Mouse (Mus musculus): ENCODE measurements at regions not wholly inside any gene's neighbourhood (a gene's known extent, or its start where the extent isn't known, plus 50 kb on each side); places are given as distances from the start of the nearest gene placed in this dataset.

DNA sequence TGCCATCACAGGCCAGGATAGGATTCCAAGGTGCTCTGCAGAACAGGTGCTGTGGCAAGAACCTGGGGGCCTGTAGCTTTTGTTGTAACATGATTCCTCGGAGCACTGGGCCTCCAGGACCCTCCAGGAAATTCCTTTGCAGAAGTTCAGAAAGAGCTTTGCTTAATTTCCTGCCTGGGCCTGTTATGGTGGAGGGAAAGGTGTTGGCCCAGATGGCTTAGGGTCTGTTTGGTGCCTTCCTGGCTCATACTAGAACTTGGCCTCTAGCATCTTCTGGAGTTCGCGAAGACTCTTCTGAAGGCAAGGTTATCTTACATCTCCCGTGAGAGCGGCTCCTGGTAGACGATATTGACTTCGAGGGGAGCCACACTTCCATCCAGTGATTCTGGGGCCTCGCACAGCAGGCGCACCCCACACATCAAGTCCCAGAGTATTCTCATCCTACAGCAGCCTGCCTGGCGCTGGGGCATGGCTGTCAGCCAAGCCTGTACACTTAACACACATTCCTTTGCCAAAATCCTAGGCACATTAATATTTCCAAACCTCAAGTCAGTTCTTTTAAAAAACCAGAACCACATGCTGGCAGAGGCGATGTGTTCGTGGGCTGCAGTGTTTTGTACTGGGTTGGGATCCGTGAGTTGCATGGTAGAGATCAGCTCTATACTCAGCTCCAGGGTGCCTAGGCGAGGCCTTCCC, 54.5 kb upstream of the Cxcl14 start:
- DNase-seq = peak; percentile 25

DNA sequence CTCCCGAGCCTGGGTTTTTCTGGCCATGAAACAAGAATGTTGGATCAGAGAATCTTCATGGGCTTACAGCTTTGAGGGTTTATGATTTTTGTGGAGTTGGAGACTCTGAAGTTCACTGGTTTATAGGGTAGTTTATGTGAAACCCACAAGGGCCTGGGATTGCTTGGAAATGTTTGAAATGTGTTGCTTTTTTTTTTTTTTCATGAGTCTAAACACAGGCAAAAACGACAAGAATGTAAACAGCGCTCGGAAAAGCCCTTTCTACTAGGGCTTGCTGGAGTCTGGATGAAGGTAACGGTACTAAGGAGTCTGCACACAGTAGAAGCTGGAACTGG, 55.0 kb upstream of the Cxcl14 start:
- no peak for DNase-seq

DNA sequence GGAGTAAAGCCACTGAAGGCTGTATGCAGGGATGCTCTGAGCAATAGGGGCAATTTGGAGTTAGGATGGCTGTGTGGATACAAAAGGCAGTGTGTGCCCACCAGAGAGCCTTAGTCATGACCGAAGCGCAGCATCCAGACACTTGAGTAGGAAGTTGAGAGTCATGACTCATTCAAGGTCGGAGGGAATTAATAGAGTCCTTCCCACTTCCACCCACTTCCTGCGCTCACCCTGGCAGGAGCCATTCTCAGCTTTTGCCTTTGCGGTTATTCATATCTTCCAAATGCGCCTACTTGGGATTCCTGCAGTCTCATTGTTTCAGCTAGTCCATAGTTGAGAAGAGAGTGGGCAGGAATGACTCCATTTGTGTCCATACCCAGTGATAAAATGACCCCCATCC, 56.1 kb upstream of the Cxcl14 start:
- no peak for DNase-seq

DNA sequence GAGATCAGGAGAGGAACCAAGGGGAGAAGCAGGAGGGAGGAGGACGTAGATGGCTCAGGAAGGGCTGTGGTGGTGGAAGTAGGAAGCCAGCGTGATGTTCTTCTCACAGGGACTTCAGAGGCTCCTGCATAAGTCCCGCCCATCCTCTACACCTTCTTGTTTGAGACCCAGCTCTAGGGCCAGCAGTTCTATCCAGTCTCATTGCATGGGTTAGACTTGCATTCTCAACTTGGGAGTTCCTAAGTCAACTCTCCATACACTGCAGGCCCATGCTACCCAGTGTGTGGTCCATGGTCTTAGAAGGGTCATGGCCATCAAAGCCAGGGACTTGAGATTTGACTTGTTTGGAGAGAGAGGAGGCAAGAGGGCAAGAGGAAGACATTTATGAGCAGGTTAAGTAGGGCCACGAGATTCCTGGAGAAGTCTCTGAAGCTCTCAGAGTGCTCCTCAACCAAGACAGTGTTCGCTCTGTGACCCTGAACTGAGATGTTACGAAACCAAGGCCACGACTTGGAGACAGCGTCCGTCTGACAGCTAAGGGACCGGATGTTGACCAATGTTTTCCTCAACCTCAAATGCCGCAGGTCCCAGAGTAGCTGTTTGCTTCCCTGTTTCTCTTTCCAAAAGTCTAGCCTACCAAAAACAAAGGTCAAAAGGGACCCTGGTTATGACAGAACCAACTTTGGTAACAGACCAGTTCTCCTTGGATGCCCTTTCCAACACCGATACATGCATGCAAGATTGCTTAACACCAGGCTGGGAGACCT, 56.7 kb upstream of the Cxcl14 start:
- no peak for DNase-seq

DNA sequence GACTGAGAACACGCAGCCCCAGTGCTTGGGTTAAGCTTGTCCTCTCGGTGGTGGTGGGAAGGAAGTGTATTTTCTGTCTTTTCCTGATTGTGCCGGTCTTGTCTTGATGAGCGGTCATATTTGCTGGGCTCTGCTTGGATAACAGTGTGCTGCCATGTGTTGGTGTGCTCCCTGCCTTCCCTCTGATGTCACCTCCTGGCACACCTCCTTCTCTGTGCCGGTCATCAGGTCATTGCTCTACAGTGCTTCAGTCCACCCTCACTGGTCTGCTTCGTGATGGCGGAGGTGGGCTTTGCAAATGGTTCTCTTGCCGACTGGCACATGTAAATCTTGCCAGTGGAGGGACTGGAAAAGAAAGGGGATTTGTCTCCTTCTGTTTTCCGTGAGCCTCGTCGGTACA, 57.6 kb upstream of the Cxcl14 start:
- no peak for DNase-seq

DNA sequence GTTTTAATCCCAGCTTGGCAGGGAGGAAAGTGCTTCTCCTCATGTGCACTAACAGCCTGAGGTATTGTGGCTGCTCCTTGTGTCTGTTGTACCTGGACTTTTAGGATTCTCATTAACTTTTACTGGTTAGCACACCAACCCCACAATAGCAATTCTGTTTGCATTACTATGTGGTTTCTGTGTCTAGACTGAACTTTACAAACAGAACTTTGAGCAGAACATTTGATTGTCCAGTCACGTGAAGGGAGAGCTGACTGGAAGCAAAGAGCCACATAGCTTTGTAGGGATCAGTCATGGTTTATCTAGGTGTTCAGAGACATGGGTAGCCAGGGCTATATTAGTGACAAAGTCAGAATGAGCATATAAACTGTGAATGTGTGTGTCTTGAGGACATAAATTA, 58.3 kb upstream of the Cxcl14 start:
- no peak for DNase-seq

DNA sequence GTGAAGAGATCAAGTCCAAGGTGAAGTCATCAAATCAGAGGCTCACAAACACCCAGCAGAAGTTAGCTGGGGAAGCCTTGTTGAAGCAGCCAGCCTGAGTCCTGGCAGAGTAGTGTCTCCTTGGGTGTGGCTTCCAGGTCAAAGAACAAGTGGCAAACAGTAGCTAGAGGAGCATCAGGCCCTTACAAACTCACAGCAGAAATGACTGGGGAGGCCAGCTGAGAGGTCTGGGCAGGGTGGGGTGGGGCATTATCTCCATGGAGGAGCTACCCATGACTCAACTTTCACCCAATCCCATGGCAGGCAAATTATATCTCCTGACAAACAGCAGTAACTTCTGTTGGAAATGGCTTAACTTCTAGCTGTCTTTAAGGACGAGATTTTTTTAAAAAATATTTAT, 60.6 kb upstream of the Cxcl14 start:
- DNase-seq = no peak

DNA sequence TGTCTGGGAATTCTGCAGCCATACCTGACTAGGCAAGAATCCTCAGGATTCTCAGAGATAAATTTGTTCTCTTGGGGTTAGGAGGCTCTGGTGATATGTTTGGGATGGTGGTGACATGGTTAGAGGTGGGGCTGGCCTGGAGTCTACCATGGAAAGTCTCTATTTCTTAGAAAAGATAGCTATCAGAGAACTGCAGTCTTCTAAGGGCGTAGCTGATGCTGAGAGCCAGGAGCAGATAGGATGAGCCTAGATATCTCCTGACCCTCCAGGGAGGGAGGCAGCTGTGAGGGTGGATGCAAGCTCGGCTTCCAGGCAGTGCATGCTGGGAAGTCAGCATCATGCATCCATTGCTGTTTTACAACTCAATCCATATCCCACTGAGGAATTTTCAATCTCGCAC, 61.6 kb upstream of the Cxcl14 start:
- DNase-seq = no peak

DNA sequence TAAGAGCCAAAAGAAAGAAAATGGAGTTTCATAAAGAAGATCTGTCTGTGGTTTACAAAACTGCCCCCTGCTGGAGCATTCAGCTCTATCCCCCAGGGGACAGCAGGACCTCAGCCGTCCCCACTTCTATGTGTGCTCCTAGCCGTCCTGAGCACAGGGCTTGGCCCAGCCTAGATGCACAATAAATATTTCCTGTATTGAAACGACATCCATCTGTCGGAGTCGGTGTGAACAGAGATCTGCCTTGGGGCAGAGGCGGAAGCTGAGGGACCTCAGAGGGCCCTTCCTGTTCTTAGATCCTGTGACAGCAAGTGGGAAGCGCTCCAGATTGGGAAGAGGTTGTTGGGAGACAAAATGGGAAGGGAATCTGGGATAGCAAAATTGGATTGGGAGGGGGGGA, 62.5 kb upstream of the Cxcl14 start:
- no peak for DNase-seq

DNA sequence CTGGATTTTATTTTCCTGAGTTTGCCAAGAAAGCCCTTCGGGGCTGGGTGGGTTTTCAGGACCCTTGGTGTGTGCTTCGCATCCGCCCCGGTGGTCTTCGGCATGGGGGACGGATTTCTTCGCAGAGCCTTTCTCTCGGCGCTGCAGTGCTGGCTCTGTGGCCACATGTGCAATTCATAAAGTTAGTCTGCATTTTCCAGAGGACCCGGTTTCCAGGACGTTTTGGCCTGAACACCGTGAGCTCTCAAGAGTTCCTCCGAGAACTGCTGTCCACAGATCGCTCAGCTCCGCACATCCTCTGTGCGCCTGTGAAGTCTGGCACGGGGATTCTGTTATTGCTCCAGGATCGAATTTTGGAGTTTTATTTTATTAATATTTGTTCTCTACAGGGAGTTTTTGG, 63.2 kb upstream of the Cxcl14 start:
- DNase-seq = no peak

DNA sequence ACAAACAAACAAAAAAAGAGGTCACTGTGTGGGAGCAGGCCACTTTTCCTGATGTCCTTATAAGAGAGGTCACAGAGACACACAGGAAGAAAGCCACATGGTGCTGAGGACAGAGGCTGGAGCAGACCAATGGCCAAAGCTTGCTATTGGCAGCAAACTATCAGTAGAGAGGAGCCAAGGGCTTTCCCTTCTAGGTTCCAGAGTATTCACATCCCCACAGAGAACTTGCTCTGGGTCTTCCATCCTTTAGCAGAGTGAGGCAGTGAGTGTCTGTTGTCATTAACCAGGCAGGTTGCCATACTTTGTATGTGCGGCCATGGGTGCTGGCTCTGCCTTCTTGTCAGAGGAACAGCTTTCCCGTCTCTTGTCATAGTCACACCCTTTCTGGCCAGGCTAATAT, 64.5 kb upstream of the Cxcl14 start:
- DNase-seq = no peak

DNA sequence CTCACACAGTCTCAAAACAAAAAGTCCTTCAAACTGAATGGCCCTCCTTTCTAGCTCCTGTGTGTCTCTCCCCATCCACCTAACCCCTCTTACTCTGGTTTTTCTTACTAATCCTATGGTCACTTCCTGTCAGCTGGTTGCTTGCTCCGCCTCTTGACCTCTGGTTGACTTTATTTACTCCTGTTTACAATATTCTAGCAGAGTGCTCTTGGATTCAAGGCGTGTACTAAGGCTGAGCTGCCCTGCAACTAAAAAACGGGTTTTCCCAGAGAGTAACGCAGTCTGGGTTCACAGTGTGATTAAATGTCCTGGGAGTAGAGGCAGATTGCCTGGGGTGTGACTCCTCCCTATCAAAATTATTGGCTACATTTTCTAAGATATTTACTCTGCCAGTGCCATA, 64.2 kb upstream of the Gm3045 start:
- DNase-seq = no peak

DNA sequence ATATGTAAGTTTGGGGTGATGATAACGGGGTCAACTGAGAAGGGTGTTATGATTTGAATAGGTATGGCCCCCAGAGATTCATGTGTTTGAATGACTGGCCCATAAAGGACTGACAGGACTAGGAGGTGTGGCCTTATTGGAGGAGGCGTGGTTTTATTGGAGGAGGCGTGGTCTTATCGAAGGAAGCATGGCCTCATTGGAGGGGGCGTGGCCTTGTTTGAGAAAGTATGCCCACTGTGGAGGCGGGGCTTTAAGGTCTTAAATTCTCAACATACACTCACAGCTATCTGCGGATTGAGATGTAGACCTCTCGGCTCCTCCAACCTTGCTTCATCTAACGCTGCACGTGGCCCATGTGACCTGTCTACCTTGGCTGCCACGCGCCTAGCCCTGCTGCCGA, 63.7 kb upstream of the Gm3045 start:
- no peak for DNase-seq

DNA sequence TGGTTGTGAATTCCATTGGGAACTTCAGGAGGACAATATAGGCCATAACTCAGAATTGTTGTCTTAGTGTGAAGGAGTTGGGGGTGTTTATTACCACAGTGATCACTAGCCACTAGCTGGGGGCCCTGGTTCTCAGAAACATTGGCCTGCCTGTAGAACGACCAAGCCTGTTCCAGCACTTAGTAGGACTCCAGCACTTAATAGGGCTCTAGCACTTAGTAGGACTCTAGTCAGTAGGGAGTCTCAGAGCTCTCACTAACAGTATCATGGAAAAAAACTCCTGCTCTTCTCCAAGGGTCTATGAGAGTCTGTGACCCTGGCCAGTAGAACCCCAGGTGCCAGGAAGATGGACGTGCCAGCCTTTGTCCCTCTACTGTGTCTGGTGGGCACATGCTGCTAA, 56.8 kb upstream of the Gm3045 start:
- no peak for DNase-seq

DNA sequence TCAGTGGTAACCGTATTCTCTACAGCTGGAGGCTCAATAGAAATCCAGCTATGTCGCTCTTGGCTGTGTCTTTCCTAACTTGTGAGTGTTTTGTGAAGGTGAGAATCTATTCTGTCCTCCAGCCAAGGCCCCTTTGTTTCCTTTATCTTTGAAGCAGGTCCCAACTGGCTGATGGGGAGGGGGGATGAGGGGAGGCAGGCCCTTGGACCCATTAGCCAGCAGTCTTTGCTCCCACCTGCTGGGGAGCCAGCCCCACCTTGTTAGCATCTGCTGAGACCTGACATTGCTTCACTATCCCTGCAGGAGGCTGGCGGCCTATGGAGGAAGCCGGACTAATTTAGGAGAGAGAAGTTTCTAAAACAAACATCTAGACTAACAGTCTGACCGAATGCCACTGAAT, 55.0 kb upstream of the Gm3045 start:
- no peak for DNase-seq

DNA sequence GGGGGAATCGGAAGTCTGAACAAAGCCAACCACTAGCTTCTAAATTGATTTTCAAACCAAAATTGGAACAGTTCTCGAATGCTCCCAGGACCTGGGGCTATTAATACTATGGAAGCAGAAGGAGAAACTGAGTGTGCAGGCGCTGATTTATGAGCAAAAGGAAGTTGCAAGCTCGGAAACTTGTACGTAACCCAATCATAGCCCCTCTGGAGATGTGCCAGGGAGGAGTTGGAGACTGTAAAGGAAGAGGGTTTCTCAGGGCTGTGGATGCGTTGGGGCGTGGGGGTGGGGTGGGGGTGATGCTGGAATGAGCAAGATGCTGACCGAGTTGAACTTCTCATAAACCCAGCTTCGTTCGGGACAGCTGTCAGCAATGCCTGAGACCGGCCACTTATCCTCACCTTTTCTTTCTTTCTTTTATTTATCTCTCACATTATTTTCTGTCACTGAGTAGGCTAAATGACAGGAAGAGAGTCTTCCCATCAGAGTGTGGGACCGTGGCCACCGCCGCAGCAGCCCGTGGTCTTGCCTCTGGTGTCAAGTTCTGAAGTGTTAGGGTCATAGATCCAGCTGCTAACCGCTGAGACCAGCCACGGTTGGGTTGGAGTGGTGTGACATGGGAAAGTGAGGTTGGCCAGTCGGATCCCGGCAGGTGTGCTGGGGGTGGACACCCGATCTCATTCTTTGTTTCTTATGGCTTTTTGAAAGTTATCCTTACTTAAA, 54.2 kb upstream of the Gm3045 start:
- no peak for DNase-seq

DNA sequence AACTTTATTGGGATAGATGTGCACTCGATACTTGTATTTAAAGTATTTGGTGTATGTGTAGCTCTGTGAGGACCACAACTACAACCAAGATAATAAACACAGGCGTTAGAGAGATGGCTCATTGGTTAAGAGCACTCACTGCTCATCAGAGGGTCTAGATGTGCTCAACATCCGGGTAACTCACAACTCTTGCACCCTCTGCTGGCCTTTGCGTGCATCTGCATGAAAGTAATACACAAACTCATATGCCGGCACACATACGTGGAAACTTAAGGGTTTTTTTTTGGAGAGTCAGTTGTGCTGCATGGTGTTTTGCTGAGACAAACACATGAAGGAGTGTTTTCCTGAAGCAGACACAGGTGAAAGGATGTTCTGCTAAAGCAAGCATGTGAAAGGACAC, 53.7 kb upstream of the Gm3045 start:
- DNase-seq = no peak

Data from heart, postnatal 4 days (tissue).